In genomic region chr16:89914946-89915345, GRCm38 (mm10) we compare ENCODE assay signal across 22 mouse cellular contexts.
DNase-seq lines count a peak whose midpoint lies in the region; ATAC-seq and TF ChIP-seq lines count a peak whose summit lies in the region.
"Had no signal": no experiment of that assay in that cellular context is flagged by ENCODE, and none has a peak within 500 bp of the region (broad histone marks: within the 10 kb centered on the region; RNA-seq: fewer than 3 reads in every experiment).

No protein-coding gene starts in this region.

- H3K4me3 ChIP-seq in layer of hippocampus, adult 2 months: no peak overlapping the region
- no peak overlapping the region for H3K4me3 ChIP-seq in lung, postnatal 0 days (ENCODE audit: low read depth, low read length)

- no peak for DNase-seq in layer of hippocampus, adult 2 months (ENCODE audit: low spot score in 2 of 2)
- DNase-seq in layer of hippocampus, adult 8-10 months (ENCODE audit: low spot score in 2 of 2): no peak
- peak; percentile 70 for DNase-seq in lung, postnatal 0 days (ENCODE audit: low spot score)
- no peak for DNase-seq in lung, postnatal 10 days
- DNase-seq in lung, postnatal 25 days (ENCODE audit: low spot score): peak; percentile 51
- DNase-seq in lung, postnatal 14 days: no peak
- DNase-seq in lung, postnatal 36 days: peak; percentile 46
- no peak for DNase-seq in lung, postnatal 4 days
- DNase-seq: adrenal gland, adult 2 months; adrenal gland, adult 8-10 months; adrenal gland, postnatal 10 days; adrenal gland, postnatal 14 days; adrenal gland, postnatal 25 days; adrenal gland, postnatal 36 days; B cell, adult 2 months; cerebellum, adult 11 months; cerebellum, adult 11-12 months had no signal

- no peak for TF ChIP-seq EP300 in lung, postnatal 0 days (IDR thresholded peaks at IDR 0.05)

- no peak overlapping the region for H3K9ac ChIP-seq in lung, postnatal 0 days (replicated peaks; ENCODE audit: low read depth)

- peak overlapping the region; percentile 71 for H3K27ac ChIP-seq in layer of hippocampus, adult 2 months
- no peak overlapping the region for H3K27ac ChIP-seq in lung, postnatal 0 days (ENCODE audit: low read length)

- H3K36me3 ChIP-seq in lung, postnatal 0 days (ENCODE audit: insufficient read depth, low read length): no peaks in the 10 kb centered on the region
- H3K36me3 ChIP-seq: G1E had no signal

- WGBS in lung, postnatal 0 days: 64% methylated on average over 4 of the region's 4 CpGs

- no peaks in the 10 kb centered on the region for H3K9me3 ChIP-seq in lung, postnatal 0 days (ENCODE audit: low read length)

- 0 out of 2 replicates have a peak, but pooled peaks cover 9% of the 10 kb centered on the region for H3K27me3 ChIP-seq in lung, postnatal 0 days (replicated peaks; ENCODE audit: insufficient read depth, low read length)
- H3K27me3 ChIP-seq: CH12.LX, Patski had no signal

- no peak for TF ChIP-seq CTCF in layer of hippocampus, adult 2 months (conservative IDR thresholded peaks at IDR 0.05)
- no peak for TF ChIP-seq CTCF in lung, postnatal 0 days (IDR thresholded peaks at IDR 0.05)

- 0 out of 2 replicates have a peak, but pooled peaks have one; percentile 25 for ATAC-seq in lung, postnatal 0 days
- ATAC-seq: activated CD4-positive, CD25-positive, alpha-beta regulatory T cell, adult 4 months; CD4-positive, CD25-positive, alpha-beta regulatory T cell, adult 4 months; Patski had no signal

- no peak overlapping the region for H3K4me2 ChIP-seq in lung, postnatal 0 days (replicated peaks; ENCODE audit: low read depth, low read length)

- no peaks in the 10 kb centered on the region for H3K4me1 ChIP-seq in lung, postnatal 0 days (ENCODE audit: insufficient read depth, low read depth, low read length)

Comparison
In these comparisons a context has a peak if more than half of its experiments do, and no peak if none do; other contexts are left out.
1. DNase-seq: peak in lung, postnatal 0 days (single experiment), lung, postnatal 25 days (single experiment) and lung, postnatal 36 days (single experiment); none in layer of hippocampus, adult 2 months (0 of 2), layer of hippocampus, adult 8-10 months (0 of 2), lung, postnatal 10 days (single experiment), lung, postnatal 14 days (single experiment) and lung, postnatal 4 days (0 of 2).